Mouse (Mus musculus) gastrocnemius, adult 8-10 months (tissue): ENCODE results near the gene Dnah17. TPM values are rescaled to one million over a fixed set of nuclear protein-coding genes. Genes with fewer than 3 reads are reported as not detected.

ENCODE experiments used
- DNase-seq, 2 experiments: peaks; one replicate each; pipeline ENCODE4 v3.0.0; 2022; ENCODE audit warnings: low spot score in 2 of 2
- microRNA-seq: library from miRNA; unstranded; fragments of <30 nt; microRNA quantifications from one replicate; pipeline ENCODE4 v1.2.0, GENCODE M21; 2022
- total RNA-seq, 4 experiments: library from RNA; stranded (reverse); gene quantifications; 2 replicates each; pipeline ENCODE4 v1.2.4; 2022

Gene Dnah17
- total RNA-seq, 4 experiments from 2014 or later, result 0.02 to 0.03 TPM; not detected in 2

GRCm38 (mm10) chr11:117974327-117975125 is 155.9 kb downstream of the Dnah17 start:
- DNase-seq, result no peak

- no peak for DNase-seq
Measured at GRCm38 (mm10) chr11:117973569-117973968, 156.9 kb downstream of the Dnah17 start.

DNA sequence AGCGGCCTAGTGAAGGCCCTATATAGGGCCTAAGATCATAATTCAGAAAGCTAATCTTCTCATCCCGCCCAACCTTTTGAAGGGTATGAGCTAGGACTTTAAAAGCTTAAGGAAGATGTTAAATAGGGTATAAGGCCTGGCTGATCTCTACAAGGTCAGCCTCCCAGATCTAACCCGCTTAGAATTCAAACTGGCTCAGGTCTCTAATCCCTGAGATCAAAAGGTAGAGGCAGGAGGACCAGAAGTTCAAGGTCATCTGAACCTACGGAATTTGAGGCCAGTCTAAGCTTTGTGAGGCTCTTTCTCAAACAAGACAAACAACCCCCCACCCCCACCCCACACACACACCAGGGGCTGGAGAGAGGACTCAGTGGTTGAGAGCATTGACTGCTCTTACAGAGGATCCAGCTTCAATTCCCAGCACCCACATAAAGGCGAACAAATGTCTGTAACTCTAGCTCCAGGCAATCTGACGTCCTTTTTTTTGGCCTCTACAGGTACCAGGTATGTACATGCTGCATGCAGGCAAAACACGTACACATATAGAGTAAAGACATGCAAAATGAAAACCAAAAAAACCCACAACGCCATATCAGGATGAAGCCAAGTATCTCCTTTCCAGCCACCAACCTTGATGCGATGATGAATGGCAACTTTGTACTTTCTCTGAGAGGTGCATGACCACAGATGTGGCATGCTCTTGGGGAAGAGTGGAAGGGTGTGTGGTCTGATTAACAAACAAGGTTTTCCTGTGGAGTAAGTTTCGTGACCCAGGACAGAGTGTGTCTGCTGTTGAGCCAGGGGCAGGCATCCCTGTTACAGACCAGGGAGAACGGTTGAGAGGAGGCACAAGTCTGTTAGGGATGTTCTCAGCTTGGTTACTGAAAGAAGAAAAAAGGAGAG is 157.5 kb downstream of the Dnah17 start:
- DNase-seq, result no peak

Small RNA genes lying within 50 kb of the gene (microRNA-seq; reads per million reads assigned to microRNA genes)
- not detected for gene Mir6933

Other genes with a start within 250 kb of the Dnah17 start
- 1 to 10 TPM; 1.9 to 3.3 (median 2.5) TPM for gene Socs3, start 160.6 kb downstream of the Dnah17 start, total RNA-seq
- 10 to 100 TPM; 16.9 to 23.0 (median 19.1) TPM for gene Pgs1, start 144.3 kb downstream of the Dnah17 start, total RNA-seq
- 10 to 100 TPM; 26.6 to 38.4 (median 30.2) TPM for gene Cyth1, start 118.0 kb upstream of the Dnah17 start, total RNA-seq
- gene Usp36, start 159.6 kb upstream of the Dnah17 start, total RNA-seq, result 10 to 100 TPM; 13.1 to 16.7 (median 14.8) TPM
- gene Cep295nl, start 211.9 kb upstream of the Dnah17 start, total RNA-seq, result 1 to 10 TPM in 1 of 4 experiments, under 1 TPM in 3; 0.41 to 1.0 (median 0.94) TPM
- 10 to 100 TPM; 41.0 to 82.5 (median 52.4) TPM for gene Timp2, start 225.1 kb upstream of the Dnah17 start, total RNA-seq